Mouse (Mus musculus) G1E (cell line): Measurements from ENCODE around the gene Ccr3.

ENCODE experiments used
- CTCF ChIP-seq: IDR thresholded peaks from 2 replicates; pipeline ENCODE4 v1.5.1; 2012; ENCODE audit warnings: low read depth, low read length, inconsistent platforms, mixed read lengths
- GATA1 ChIP-seq: IDR thresholded peaks from 2 replicates; pipeline ENCODE4 v1.6.1; 2012; ENCODE audit warnings: borderline replicate concordance, low read length, inconsistent platforms, mixed read lengths

- TF ChIP-seq CTCF (no peak), GATA1 (no peak)
Observed at GRCm38 (mm10) chr9:123981909-123982308, 39.9 kb upstream of the Ccr3 start.
